Mouse (Mus musculus) layer of hippocampus, adult 9-10 months (tissue): Measurements from ENCODE around the gene Gm6993.

ENCODE experiments used
- DNase-seq: peaks from one replicate; pipeline ENCODE4 v3.0.0; 2022; ENCODE audit warnings: low spot score

Gm6993 gene

GRCm38 (mm10) chr12:31240470-31240869 lies at the start of gene Gm6993:
TSS of gene Gm6993 (plus strand) at chr12:31240770.
- DNase-seq = no peak

GRCm38 (mm10) chr12:31191329-31191954 lies 49.1 kb upstream of the Gm6993 start:
- DNase-seq = no peak

- no peak for DNase-seq
Measured at GRCm38 (mm10) chr12:31202509-31202908, 38.1 kb upstream of the Gm6993 start.

GRCm38 (mm10) chr12:31203746-31204455 lies 36.7 kb upstream of the Gm6993 start:
- DNase-seq = no peak

- DNase-seq = no peak
Measured at GRCm38 (mm10) chr12:31204898-31205297, 35.7 kb upstream of the Gm6993 start.

GRCm38 (mm10) chr12:31205983-31206633 lies 34.5 kb upstream of the Gm6993 start:
- DNase-seq = no peak

GRCm38 (mm10) chr12:31208766-31209165 lies 31.8 kb upstream of the Gm6993 start:
- no peak for DNase-seq

- no peak for DNase-seq
Measured at GRCm38 (mm10) chr12:31209377-31209805, 31.2 kb upstream of the Gm6993 start.

- no peak for DNase-seq
Measured at GRCm38 (mm10) chr12:31213556-31213955, 27.0 kb upstream of the Gm6993 start.

- no peak for DNase-seq
Measured at GRCm38 (mm10) chr12:31215003-31215402, 25.6 kb upstream of the Gm6993 start.

- no peak for DNase-seq
Measured at GRCm38 (mm10) chr12:31217232-31217631, 23.3 kb upstream of the Gm6993 start.

- no peak for DNase-seq
Measured at GRCm38 (mm10) chr12:31218774-31219173, 21.8 kb upstream of the Gm6993 start.

- DNase-seq = no peak
Measured at GRCm38 (mm10) chr12:31221522-31221921, 19.0 kb upstream of the Gm6993 start.

GRCm38 (mm10) chr12:31222282-31222681 lies 18.3 kb upstream of the Gm6993 start:
- DNase-seq = no peak

GRCm38 (mm10) chr12:31222741-31223140 lies 17.8 kb upstream of the Gm6993 start:
- DNase-seq = no peak

- DNase-seq = no peak
Measured at GRCm38 (mm10) chr12:31225451-31225850, 15.1 kb upstream of the Gm6993 start.

- no peak for DNase-seq
Measured at GRCm38 (mm10) chr12:31227167-31227566, 13.4 kb upstream of the Gm6993 start.

- DNase-seq = no peak
Measured at GRCm38 (mm10) chr12:31228878-31229277, 11.7 kb upstream of the Gm6993 start.

- no peak for DNase-seq
Measured at GRCm38 (mm10) chr12:31232635-31233034, 7.9 kb upstream of the Gm6993 start.

GRCm38 (mm10) chr12:31235018-31235417 lies 5.6 kb upstream of the Gm6993 start:
- DNase-seq = no peak

- no peak for DNase-seq
Measured at GRCm38 (mm10) chr12:31236861-31237595, 3.5 kb upstream of the Gm6993 start.

GRCm38 (mm10) chr12:31239031-31239583 lies 1.5 kb upstream of the Gm6993 start:
- no peak for DNase-seq
